Mouse (Mus musculus) embryo, embryonic 9.5 days (tissue): ENCODE measurements at regions not wholly inside any gene's neighbourhood (a gene's known extent, or its start where the extent isn't known, plus 50 kb on each side); places are given as distances from the start of the nearest gene placed in this dataset.

ENCODE experiments used
- DNase-seq: peaks from one replicate; pipeline ENCODE4 v3.0.0-alpha.2; 2017; ENCODE audit errors: extremely low spot score

DNA sequence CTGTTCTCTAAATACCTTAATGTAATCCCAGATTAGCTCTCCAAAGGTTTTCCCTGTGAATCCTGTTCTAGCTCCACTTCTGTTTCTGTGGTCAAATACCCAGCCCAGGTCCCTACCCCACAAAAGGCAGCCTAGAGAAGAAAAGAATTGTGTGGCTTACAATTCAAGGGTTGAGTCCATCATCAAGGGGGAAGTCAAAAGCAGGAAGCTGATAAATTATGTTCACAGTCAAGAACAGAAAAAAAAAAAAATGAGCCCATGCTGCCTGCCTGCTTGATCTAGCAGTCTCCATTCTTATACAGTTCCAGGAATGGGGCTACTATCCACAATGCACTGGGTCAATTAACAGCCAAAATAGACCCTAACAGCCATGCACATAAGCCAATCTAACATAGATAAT is 285.7 kb downstream of the Actr3 start:
- DNase-seq: no peak

DNA sequence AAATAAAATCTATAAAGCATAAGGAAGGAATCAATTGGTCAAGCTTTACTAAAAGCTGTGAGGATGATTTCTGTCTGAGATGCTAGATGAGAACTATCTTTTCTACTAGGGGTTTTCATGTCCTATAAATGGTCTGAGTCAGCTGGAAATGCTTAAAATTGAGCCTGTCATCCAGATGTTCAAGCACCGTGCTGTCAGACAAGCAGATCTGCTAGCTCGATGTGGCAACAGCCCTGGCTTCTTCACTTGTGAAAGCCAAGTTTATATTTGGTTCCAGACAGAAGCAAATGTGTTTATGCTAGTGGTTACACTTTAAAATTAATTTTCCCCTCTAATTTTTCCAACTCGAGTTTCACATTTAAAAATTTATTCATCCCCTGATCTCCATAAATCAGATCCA is 311.7 kb downstream of the Actr3 start:
- DNase-seq: no peak

GRCm38 (mm10) chr1:125100596-125100995 is 334.9 kb downstream of the Actr3 start:
- no peak for DNase-seq

DNA sequence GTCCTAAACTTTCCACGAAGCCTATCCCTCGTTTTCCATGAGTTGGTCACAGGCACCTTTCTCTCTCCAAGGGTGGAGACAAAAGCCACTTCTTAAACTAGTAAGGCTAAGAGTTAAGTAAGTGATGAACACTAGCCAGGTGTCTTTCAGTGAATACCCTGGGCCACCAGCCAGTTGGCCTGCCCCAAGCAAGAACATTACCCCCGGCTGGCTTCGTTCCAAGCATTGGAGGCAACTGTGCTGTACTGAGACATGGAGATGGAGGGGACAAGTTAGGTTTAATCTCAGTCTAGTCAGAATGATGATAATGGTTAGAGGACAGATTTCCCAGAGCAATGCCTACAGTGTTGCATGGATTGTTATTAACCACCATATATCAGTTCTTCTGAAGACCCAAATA is 350.6 kb downstream of the Actr3 start:
- no peak for DNase-seq

GRCm38 (mm10) chr1:125039572-125040326 is 395.8 kb downstream of the Actr3 start:
- no peak for DNase-seq

DNA sequence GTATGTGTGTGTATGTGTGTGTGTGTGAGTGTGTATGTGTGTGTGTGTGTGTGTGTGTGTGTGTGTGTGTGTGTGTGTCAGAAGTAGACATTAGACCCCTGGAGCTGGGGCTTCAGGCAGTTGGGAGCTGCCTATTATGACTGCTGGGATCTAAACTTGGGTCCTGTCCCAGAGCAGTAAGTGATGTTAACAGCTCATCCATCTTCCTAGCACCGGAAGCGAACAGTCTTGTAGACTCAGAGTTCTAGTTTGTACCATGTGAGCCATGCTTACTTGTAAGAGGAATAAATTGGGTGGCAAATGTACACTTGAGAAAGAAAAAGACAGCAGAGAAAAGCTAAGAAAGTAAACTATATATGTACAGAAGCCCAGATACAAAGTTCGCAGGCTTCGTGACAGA is 422.2 kb downstream of the Actr3 start:
- DNase-seq: no peak

DNA sequence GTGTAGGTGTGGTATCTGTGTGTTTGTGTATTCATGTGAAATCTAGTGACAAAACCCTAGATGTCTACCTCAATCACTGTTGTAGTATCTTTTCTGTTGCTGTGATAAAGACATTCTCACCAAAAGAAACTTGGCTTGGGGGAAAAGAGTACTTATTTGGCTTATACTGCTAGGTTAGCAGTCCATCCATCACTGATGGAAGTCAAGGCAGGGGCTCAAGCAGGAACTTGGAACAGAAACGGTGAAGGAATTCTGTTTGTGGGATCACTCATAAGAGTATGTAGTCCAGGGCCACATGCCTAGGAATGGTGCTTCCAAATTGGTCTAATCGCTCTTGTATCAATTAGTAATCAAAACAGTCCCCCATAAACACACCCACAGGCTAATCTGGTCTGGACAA is 423.6 kb downstream of the Actr3 start:
- DNase-seq: no peak

DNA sequence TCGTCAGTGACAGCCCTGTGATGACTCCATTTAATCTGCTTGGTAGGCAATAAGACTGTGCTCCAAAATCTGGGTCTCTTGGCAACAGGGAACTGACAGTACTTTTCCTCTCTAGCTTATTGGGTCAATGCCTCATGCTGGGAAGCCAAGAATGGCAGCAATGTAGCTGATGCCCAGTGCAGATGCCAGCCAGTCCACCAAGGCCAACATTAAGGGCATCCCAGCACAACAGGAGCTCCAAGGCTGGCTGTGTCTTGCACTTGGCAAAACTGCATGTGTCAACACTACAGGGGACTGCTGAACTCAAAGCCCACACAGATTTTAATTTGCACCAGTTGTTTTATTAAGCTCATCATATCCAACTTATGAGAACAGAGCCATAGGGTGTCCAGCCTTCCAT is 437.9 kb downstream of the Actr3 start:
- no peak for DNase-seq

GRCm38 (mm10) chr1:124950849-124951248 is 484.7 kb downstream of the Actr3 start:
- no peak for DNase-seq

- DNase-seq: no peak
These were observed 531.2 kb downstream of the Actr3 start for GRCm38 (mm10) chr1:124904373-124904772.

DNA sequence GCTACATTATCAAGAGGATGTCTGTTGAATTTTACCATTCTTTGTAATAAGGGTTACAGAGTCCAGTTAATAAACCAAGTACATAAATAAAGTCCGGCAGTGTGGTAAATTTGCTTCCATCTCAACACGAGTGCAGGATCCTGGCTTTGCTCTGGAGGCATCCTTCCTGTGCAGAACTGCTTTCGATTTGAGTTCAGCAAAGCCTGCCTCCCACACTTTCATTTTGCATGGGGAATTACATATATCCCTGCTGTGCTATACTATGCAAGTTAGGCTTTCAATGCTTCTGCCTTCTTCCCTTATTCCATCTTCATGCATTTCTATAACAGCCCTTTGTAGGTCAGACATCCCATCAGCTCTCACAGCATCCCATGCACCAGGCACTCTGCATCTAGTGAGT is 564.4 kb downstream of the Actr3 start:
- DNase-seq: no peak

- DNase-seq: no peak
These were observed 569.3 kb downstream of the Actr3 start for GRCm38 (mm10) chr1:124866248-124866647.

DNA sequence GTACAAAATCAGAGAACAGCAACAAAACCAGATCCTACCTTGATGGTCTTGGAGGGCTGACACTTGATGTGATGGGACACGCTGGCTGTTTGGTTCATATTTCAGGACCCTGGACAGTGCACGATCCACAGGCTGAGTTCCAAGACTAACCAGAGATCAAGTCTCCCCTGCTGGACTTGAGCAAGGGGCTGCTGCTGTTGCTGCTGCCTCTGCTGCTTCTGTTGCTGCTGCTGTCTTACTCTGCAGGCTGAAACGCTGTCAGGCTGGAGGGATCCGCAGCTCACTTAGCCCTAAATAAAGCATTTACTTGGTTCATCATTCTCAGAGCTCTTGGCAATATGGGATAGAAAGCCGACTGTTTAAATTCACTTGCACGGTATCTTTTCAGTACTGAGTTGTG is 589.8 kb downstream of the Actr3 start:
- DNase-seq: peak; percentile 36

DNA sequence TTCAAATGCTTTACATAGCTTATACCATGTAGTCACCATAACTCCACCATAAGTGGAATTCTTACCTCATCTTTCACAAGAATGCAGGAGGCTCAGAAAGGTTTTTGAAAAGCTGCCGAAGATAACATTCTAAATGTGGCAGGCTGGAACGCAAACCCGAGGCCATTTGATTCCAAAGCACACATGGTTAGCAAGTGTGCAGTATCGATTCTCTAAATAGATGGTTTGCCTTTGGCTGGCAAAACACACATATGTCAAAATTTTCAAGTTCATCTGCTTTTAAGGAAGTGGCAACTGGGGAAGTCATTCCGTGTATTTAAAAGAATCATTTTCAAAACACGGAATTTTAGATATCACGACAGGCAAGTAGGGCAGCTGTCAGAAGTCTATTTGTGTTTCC is 609.8 kb downstream of the Actr3 start:
- no peak for DNase-seq

- DNase-seq: no peak
These were observed 642.5 kb downstream of the Actr3 start for GRCm38 (mm10) chr1:124793026-124793425.

GRCm38 (mm10) chr1:124790646-124791045 is 644.9 kb downstream of the Actr3 start:
- no peak for DNase-seq

GRCm38 (mm10) chr1:124790130-124790529 is 645.4 kb downstream of the Actr3 start:
- DNase-seq: no peak

GRCm38 (mm10) chr1:124783066-124783465 is 652.5 kb downstream of the Actr3 start:
- no peak for DNase-seq

DNA sequence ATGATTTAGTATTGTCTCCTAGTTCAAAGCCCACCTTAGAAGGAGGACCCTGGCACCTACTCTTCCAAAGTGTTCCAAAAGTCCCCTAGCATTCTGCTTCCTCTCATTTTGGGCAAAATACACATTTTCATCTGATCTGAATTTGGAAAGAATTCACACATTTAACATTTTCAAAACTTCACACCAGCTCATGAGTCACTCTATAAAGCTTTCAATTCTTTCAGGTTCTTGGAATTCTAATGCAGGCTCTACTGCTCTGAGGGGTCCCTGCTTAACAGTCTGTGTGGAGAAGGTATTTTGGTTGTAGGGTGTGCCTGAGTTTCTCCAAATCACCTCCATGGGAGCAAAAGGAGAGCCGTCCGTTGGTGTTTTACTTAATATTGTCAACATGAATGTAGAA is 657.8 kb downstream of the Actr3 start:
- DNase-seq: no peak

- DNase-seq: no peak
These were observed 678.8 kb downstream of the Actr3 start for GRCm38 (mm10) chr1:124756721-124757120.

GRCm38 (mm10) chr1:124739777-124740176 is 694.4 kb upstream of the Dpp10 start:
- DNase-seq: no peak

DNA sequence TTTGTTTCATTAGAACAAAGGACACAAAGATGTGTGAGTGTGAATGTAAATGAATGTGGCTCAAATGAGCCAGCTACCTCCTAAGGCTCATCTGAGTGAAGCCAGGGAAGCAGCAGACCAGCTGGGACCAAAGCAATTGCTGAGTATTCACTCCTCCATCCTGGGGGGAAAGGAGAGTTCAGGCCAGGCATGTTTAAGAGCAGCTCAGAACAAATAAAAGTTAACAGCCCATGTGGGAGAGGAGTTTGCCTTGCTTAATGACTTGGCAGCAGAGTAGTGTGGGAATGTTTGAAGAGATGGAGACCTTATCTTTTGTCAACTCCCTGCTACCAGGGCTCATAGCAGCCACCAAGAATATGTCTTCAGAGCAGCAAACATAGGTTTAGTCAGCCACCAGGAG is 685.0 kb upstream of the Dpp10 start:
- no peak for DNase-seq

DNA sequence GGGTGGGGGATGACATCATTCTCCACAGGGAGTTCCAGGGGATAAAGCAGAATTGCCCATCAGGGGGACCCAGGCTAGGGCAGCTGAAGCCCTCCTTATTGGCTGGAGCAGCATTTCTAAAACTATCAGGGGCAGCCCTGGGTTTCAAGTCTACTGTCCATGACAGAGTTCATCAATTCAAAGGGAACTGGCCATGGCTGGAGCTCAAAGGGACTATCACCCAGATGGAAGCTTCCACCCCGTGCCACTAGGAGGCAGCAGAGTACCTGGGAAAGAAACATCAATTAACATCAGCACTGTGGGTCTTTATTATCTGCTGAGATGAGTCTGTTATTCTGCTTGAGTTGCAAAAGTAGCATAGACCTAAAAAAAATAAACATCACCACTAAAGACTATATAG is 672.7 kb upstream of the Dpp10 start:
- DNase-seq: peak; percentile 47

DNA sequence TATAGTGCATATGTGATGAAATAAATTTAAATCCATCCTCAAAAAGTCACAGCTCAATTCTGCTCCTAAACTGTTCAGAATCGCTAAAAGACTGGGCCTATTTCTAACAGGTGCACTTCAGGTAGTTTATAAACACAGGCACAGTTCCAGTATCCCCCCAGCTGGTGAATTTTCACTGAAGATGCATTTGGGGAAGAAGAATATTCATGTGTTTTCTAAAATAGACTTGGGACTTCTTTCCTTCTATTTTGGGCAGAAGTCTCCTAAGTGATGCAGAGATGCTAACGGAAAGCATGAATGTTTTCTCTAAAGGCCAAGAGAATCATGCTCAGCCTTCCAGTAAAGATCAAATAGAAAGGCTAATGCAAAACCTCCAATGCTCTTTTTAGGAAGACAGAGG is 660.9 kb upstream of the Dpp10 start:
- DNase-seq: no peak
